Comparison of ENCODE assay signal across 9 mouse cellular contexts in the genomic region with DNA sequence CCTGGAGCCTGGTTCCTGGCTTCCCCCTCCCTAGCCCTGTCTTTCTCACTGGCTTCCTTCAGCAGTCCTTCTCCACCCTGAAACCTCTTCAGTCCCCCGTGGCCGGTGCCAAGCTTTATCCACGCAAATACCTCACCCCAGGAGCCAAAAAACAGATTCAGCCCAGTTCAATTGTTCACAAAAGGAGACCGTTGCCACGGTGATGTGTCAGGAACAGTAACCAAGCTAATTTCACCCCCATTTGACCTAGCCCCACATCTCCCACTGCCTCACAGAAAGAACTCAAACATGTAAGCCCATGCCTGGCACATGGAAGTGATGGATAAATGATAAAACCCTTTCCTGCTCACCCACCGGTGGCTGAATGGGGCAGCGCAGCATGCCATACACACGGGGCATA. TPM values are rescaled to one million over a fixed set of nuclear protein-coding genes. Genes with fewer than 3 reads are reported as not detected.
DNase-seq lines count a peak whose midpoint lies in the region; ATAC-seq and TF ChIP-seq lines count a peak whose summit lies in the region.
"Had no signal": no experiment of that assay in that cellular context is flagged by ENCODE, and none has a peak within 500 bp of the region (broad histone marks: within the 10 kb centered on the region; RNA-seq: fewer than 3 reads in every experiment).

No protein-coding gene starts in this region.

- peak overlapping the region; percentile 57; the same call in 1 of the 2 replicates for H3K9ac ChIP-seq in forebrain, embryonic 13.5 days
- H3K9ac ChIP-seq in liver, embryonic 13.5 days: no peak overlapping the region

- peaks cover 67% of the 10 kb centered on the region for H3K27me3 ChIP-seq in forebrain, embryonic 13.5 days
- peaks cover 74% of the 10 kb centered on the region for H3K27me3 ChIP-seq in liver, embryonic 13.5 days

- H3K27ac ChIP-seq in layer of hippocampus, adult 2 months: peak overlapping the region; percentile 94
- H3K27ac ChIP-seq in forebrain, embryonic 13.5 days: 0 out of 2 replicates have a peak overlapping the region, but pooled peaks have one; percentile 36
- no peak overlapping the region for H3K27ac ChIP-seq in liver, embryonic 13.5 days
- H3K27ac ChIP-seq: macrophage had no signal

- WGBS in forebrain, embryonic 13.5 days: 7% methylated on average over 8 of the region's 8 CpGs
- WGBS in liver, embryonic 13.5 days (ENCODE audit: insufficient replicate concordance): 24% methylated on average over 8 of the region's 8 CpGs

- H3K36me3 ChIP-seq in forebrain, embryonic 13.5 days (ENCODE audit: poor library complexity, severe bottlenecking): no peaks in the 10 kb centered on the region
- H3K36me3 ChIP-seq in liver, embryonic 13.5 days: no peaks in the 10 kb centered on the region

- ATAC-seq in forebrain, embryonic 13.5 days: peak; percentile 16; the same call in 1 of the 2 replicates
- ATAC-seq in liver, embryonic 13.5 days (ENCODE audit: low read depth): no peak
- no peak for ATAC-seq in frontal cortex, adult (ENCODE audit: low TSS enrichment)

- H3K4me2 ChIP-seq in forebrain, embryonic 13.5 days: peak overlapping the region; percentile 94
- H3K4me2 ChIP-seq in liver, embryonic 13.5 days: peak overlapping the region; percentile 71

- no peaks in the 10 kb centered on the region for H3K9me3 ChIP-seq in forebrain, embryonic 13.5 days (replicated peaks)
- no peaks in the 10 kb centered on the region for H3K9me3 ChIP-seq in liver, embryonic 13.5 days (replicated peaks)

- peaks cover 31% of the 10 kb centered on the region for H3K4me1 ChIP-seq in forebrain, embryonic 13.5 days
- H3K4me1 ChIP-seq in liver, embryonic 13.5 days (replicated peaks): peaks cover 16% of the 10 kb centered on the region

- DNase-seq in layer of hippocampus, adult 2 months (ENCODE audit: low spot score in 2 of 2): no peak
- DNase-seq in layer of hippocampus, postnatal 25 days (ENCODE audit: extremely low spot score in 1 of 2, low spot score in 1 of 2): no peak
- peak; percentile 52 for DNase-seq in NIH3T3 (ENCODE audit: low read depth)
- DNase-seq in liver, embryonic 13.5 days: no peak
- no peak for DNase-seq in adrenal gland, adult (ENCODE audit: inconsistent age in 2 of 2, low spot score in 1 of 2)
- no peak for DNase-seq in cerebellum, adult 9-11 months

- TF ChIP-seq CTCF in layer of hippocampus, adult 2 months (conservative IDR thresholded peaks at IDR 0.05): peak; percentile 32

- H3K4me3 ChIP-seq in layer of hippocampus, adult 2 months: peak overlapping the region; percentile 68
- H3K4me3 ChIP-seq in forebrain, embryonic 13.5 days: peak overlapping the region; percentile 48
- H3K4me3 ChIP-seq in liver, embryonic 13.5 days (replicated peaks): peak overlapping the region; percentile 51

RNA-seq across cellular contexts. Expression of a gene that starts 1.6 kb away (rescaled TPM):
- total RNA-seq in layer of hippocampus, adult 2 months (2021): 10 to 100 TPM; 45.5 to 46.8 TPM
- total RNA-seq in layer of hippocampus, postnatal 25 days (2021): 10 to 100 TPM; 36.3 to 40.3 TPM
- 6.7 and 7.8 TPM in 2 replicates for polyA plus RNA-seq in forebrain, embryonic 13.5 days (2015; fragmentation: Nextera tagmentation; extraction: Ambion mirVana)
- 1.2 and 1.8 TPM in 2 replicates for polyA plus RNA-seq in liver, embryonic 13.5 days (2015; fragmentation: Nextera tagmentation; extraction: Ambion mirVana)

RNA-seq across cellular contexts. Expression of a gene that starts 12.1 kb away (rescaled TPM):
- total RNA-seq in layer of hippocampus, adult 2 months (2021): 100 to 1,000 TPM; 133 to 135 TPM
- 100 to 1,000 TPM; 151 to 169 TPM for total RNA-seq in layer of hippocampus, postnatal 25 days (2021)
- polyA plus RNA-seq in forebrain, embryonic 13.5 days (2015; fragmentation: Nextera tagmentation; extraction: Ambion mirVana): 44.1 and 45.2 TPM in 2 replicates
- polyA plus RNA-seq in liver, embryonic 13.5 days (2015; fragmentation: Nextera tagmentation; extraction: Ambion mirVana): 89.5 and 101 TPM in 2 replicates

RNA-seq across cellular contexts. Expression of a gene that starts 35.1 kb away (rescaled TPM):
- under 1 TPM; 0.59 to 0.96 TPM for total RNA-seq in layer of hippocampus, adult 2 months (2021)
- under 1 TPM; 0.59 to 0.71 TPM for total RNA-seq in layer of hippocampus, postnatal 25 days (2021)
- polyA plus RNA-seq in forebrain, embryonic 13.5 days (2015; fragmentation: Nextera tagmentation; extraction: Ambion mirVana): 0.25 and 0.26 TPM in 2 replicates
- polyA plus RNA-seq in liver, embryonic 13.5 days (2015; fragmentation: Nextera tagmentation; extraction: Ambion mirVana): 0.07 TPM in 1 of 2 replicates, not detected in the other
